Mouse (Mus musculus): ENCODE results near the gene Adsl.

- TF ChIP-seq POLR2A (IDR thresholded peaks at IDR 0.05; ENCODE audit: extremely low read depth, insufficient read depth, low read length) (peak; percentile 35; the same call in 1 of the 2 replicates), CTCF (IDR thresholded peaks at IDR 0.05; ENCODE audit: low read depth, low read length) (peak; percentile 91)
These were observed at the start of gene Adsl for GRCm38 (mm10) chr15:80948145-80949135.
